Mouse (Mus musculus): Measurements from ENCODE around the gene Drap1.

Gene Drap1

DNA sequence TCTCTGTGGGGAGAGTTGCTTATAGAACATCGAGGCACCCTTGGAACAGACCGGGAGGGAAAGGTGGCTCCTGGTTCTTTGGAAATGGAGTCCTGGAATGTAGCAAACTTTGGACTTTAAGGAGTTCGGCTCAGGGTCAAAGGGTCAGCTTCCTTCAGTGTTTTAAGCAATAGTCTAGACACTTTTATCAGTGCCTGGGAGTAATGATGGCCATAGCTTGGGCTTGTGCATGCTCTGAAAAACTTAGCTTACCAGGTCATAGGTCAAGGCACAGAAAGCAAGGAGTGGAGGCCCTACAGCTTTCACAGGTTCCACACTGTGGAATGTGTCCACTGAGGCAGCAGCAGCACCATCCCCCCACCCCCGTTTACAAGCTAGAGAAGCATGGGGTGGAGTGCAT is 50.0 kb downstream of the Drap1 start:
- no peak for DNase-seq

DNA sequence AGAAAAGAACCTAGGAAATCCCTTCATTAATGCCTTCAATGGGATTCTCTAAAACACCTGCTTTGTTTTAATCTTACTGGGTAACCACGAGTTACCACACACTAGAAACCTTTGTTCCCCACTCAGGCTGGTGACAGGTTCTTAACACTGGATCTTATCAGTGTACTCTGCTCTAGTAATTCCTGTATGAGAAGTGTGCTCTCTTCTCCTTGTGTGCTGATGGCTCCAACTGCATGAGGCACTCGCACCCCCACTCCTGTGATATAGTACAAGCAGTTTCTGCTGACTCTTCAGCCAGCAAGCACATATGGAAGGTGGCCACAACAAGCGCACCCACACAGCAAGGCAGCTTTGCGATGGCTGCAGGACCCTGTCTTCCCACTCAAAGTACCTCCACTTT is 50.6 kb downstream of the Drap1 start:
- no peak for DNase-seq
